Mouse (Mus musculus): ENCODE data around the gene Slc17a7.
"Not testable (repeated sequence)": the region's sequence is repeated elsewhere in the genome, so short reads cannot be mapped to it uniquely, and the experiment has no call there.

Slc17a7 gene

GRCm38 (mm10) chr7:45131850-45132249 is 31.9 kb upstream of the Slc17a7 start:
- no peak for DNase-seq (ENCODE audit: low spot score in 2 of 2)

GRCm38 (mm10) chr7:45133446-45134159 is 30.1 kb upstream of the Slc17a7 start:
- DNase-seq (ENCODE audit: low spot score in 2 of 2) = no peak

DNA sequence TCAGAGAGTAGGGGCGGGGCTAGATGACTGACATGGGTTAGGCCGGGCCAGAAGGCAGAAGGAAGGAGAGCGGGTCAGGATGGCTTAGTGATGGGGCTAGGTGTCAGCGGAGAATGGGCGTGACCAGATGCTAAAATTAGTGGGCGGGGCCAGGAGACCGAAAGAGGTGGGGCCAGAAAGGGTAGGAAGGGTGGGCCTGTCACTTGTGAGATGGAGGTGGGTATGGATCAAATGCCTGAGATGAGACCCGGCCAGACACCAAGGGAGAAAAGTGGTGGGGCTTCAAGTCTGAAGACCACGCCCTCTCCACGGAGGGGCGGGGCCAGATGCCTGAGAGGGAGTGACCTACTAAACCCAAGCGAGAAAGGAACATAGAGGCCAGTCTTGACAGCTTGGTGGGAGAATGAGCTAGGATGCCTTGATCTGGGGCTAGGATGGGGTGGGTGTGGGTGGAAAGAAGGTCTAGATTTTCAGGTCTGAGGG is 29.2 kb upstream of the Slc17a7 start:
- no peak for DNase-seq (ENCODE audit: low spot score in 2 of 2)

GRCm38 (mm10) chr7:45135370-45135769 is 28.4 kb upstream of the Slc17a7 start:
- DNase-seq (ENCODE audit: low spot score in 2 of 2) = no peak

DNA sequence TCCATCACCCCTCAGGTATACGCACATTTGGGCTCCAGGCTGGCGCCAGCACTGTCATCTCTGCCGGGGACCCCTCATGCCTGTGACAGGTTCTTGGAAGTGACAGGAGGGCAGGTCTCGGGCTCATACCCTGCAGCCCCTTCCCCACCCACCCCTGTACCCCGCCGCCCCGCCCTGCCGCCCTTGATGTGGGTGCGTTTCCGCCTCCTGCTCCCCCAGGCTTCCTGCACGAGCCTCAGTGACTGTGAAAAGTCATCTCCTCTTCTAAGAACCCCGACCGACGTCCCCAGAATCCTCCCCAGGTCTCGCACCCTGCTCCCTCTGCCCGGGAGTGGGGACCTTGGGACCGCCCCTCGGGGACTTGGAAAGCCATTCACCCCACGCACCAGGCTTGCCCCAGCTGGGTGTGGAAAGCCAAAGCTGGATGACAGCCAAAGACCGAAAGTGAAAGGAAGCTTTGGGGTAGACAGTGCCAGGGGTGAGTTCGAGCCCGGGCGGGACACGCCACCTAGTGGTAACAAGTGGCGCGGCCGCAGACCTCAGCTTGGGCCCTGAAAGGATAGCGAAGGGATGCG is 27.7 kb upstream of the Slc17a7 start, which contains the start of the genes Gm45713 and Flt3l:
Gene Gm45713 (minus strand): TSS at position 239 of the 575 bp plus-strand sequence.
Gene Flt3l (minus strand): TSS at position 440 of the 575 bp plus-strand sequence.
- peak; percentile 88 to 90 for DNase-seq (ENCODE audit: low spot score in 2 of 2)

DNA sequence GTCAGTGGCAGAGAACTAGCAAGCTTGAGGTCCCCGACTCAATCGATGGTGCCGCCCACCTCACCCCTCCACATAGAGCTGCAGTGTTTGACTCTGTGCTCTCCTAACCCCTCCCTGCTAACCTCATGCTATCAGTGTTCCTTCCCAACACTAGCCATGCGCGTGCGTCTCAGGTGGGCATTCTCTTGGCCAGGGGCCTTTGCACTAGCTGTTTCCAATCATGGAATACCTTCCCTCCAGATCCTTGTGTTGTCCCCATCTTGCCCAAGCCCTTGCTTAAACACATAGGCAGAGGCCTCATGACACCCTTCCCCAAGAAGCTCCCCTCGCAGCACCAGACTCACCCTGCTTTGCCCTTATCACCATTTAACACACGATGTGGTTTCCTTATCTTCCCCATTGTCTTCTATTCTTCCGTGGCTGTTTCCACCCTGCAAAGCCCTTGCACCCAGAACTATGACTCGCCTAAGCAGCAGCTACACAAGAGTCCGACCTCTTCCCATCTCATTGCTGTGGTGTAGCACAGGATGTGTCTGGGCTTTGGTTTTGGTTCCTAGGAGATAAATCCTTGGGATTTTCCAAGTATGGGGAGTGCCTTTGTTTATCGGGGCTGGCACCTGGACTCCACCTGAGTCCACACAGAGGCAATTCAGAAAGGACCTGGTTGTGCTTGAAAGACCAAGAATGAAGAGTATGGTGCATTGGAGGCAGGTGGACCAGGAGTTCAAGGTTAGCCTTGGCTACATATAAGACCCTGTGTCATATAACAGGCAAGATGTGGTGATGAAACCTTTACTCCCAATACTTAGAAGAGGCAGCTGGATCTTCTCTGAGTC is 26.4 kb upstream of the Slc17a7 start:
- DNase-seq (ENCODE audit: low spot score in 2 of 2) = no peak

GRCm38 (mm10) chr7:45138403-45138802 is 25.3 kb upstream of the Slc17a7 start:
- no peak for DNase-seq (ENCODE audit: low spot score in 2 of 2)

GRCm38 (mm10) chr7:45139904-45140723 is 23.6 kb upstream of the Slc17a7 start:
- no peak for DNase-seq (ENCODE audit: low spot score in 2 of 2)

DNA sequence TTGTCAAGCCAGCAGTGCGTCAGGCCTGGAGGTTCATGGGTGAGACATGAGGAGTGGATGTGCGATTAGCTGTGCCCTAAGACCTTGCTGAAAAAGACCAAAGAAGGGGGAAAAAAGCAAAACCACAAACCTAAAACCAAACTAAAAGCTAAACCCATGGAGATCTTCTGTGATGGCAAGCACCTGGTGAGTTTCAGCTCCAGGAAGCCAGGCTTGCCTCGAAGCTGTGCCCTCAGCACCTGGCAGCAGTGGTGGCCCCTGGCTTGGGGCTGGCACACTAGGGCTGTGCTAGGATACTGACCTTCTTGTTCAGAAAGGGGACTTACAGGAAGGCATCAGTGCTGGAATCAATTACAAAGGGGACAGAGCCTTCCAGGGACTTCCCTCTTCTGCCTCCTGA is 22.4 kb upstream of the Slc17a7 start:
- no peak for DNase-seq (ENCODE audit: low spot score in 2 of 2)

GRCm38 (mm10) chr7:45141914-45142313 is 21.8 kb upstream of the Slc17a7 start:
- DNase-seq (ENCODE audit: low spot score in 2 of 2) = no peak

DNA sequence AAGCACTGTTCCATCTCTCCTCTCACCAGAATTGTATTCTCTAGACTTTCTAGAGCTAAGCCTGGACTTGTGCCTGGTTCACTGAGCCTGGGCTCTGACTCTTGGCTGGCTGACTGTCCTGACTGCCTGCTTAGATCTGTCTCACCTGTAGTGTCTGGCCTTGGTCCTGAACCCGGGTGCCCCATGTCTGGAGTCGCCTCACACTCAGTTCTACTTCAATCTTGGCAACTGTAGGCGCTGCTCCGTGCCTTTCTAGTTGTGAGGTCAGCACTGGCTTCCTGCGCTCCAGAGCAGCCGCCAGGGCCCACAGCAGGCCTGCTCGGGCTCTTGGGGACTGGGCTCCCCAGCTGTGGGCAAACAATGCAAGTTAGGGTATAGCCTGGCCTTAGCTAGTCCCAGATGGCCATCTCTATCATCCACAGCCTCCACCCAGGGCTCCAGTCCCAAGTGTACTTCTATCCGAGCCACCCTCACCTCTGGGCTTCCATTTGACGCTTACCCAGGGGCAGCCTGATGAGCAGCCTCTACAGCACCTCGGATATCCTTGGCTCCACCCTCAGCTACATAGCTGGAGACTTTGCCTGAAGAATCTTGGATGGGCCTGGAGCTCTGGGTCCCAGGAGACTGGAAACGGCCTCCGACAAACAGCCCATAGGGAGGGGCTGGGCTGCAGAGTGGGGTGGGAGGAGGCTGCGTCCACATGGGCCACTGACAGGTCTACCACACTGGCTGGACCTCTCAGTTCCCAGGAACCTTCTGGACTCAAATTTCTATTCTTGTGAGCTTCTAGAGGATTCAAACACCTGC is 19.2 kb upstream of the Slc17a7 start:
- no peak for DNase-seq (ENCODE audit: low spot score in 2 of 2)

GRCm38 (mm10) chr7:45145460-45145859 is 18.3 kb upstream of the Slc17a7 start:
- no peak for DNase-seq (ENCODE audit: low spot score in 2 of 2)

DNA sequence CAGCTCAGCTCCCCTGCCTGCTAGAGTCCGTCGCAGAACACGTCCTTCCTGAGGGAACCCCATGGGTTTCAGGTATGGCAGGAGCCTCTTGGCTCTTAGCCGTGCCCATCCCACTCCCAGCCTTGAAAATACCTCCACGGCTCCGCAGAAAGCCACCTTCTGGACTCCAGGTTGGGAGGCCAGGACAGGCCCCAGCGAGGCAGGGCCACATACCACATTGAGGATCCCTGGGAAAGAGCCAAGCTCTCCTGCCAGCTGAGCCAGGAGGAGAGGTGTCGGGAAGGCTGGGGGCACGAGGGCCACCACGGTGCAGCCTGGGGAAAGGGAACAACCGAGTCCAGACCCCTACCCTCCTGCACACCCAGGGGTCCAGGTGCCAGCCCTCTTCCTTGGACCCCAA is 16.5 kb upstream of the Slc17a7 start:
- no peak for DNase-seq (ENCODE audit: low spot score in 2 of 2)

DNA sequence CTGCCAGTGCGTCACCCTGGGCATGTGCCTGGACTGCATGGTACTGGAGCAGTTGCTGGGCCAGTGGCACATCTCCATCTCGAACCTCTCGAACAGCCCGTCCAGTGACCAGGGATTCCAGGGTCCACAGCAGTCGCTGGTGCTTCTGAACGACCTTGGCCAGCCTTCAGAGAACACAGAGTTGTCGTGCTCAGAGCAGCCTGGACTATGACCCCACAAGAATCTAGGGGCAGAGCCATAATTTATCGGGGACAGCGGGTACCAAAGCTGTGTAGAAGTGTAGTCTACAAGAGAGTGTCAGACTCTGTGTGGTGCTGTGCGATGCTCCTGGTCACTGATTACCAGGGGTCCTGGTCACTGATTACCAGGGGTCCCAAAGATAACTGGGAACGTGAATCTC is 15.8 kb upstream of the Slc17a7 start:
- no peak for DNase-seq (ENCODE audit: low spot score in 2 of 2)

DNA sequence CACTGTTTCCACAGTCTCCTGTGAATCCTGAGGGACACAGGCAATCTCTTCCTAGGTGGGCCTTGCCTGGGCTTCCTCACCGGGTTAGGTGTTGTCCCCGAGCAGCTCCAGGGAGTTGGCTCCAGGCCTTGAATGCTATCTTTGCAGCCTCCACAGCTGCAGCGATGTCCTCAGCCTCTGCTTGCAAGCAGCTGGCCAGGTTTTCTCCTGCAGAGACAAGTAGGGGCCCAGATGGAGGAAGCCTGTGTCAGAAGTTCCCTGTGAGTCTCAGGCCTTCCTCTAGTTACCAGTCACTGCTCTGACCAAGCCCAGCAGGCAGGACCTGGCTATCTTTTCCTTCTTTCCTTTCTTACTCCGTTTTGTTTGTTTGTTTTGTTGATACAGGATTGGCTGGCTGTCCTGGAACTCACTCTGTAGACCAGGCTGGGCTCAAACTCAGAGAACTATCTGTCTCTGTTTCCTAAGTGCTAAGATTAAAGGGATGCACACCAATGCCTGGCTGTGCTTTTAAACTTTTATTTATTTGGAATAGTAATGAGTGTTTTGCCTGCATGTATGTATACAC is 15.1 kb upstream of the Slc17a7 start:
- DNase-seq (ENCODE audit: low spot score in 2 of 2) = no peak

- no peak for DNase-seq (ENCODE audit: low spot score in 2 of 2)
Observed at GRCm38 (mm10) chr7:45149545-45149944, 14.2 kb upstream of the Slc17a7 start.

- DNase-seq (ENCODE audit: low spot score in 2 of 2) = no peak
Observed at GRCm38 (mm10) chr7:45150321-45150720, 13.4 kb upstream of the Slc17a7 start.

- DNase-seq (ENCODE audit: low spot score in 2 of 2) = no peak
Observed at GRCm38 (mm10) chr7:45151303-45151702, 12.4 kb upstream of the Slc17a7 start.

DNA sequence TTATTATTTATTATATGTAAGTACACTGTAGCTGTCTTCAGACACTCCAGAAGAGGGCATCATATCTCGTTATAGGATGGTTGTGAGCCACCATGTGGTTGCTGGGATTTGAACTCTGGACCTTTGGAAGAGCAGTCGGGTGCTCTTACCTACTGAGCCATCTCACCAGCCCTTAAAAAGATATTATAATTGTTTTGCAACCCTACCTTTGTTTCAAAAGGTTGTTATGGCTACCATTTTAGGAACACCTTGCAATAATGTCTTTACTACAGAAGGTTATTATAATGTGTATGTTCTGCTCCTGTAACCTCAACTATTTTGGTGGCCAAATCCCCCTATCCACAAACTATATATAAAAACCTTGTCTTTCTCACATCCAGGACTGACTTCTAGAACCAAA is 10.7 kb upstream of the Slc17a7 start:
- not testable (repeated sequence) for DNase-seq (ENCODE audit: low spot score in 2 of 2)

GRCm38 (mm10) chr7:45153586-45153985 is 10.2 kb upstream of the Slc17a7 start:
- no peak for DNase-seq (ENCODE audit: low spot score in 2 of 2)
